Mouse (Mus musculus) cerebellum, postnatal 36 days (tissue): ENCODE measurements around the gene Chchd3.

ENCODE experiments used
- DNase-seq, 2 experiments: peaks; one replicate each; pipeline ENCODE4 v3.0.0; 2021 to 2022; ENCODE audit warnings: mixed read lengths in 2 of 2

The Chchd3 gene

GRCm38 (mm10) chr6:33002988-33003387 lies 57.1 kb downstream of the Chchd3 start:
- no peak for DNase-seq

GRCm38 (mm10) chr6:33001271-33001670 lies 58.8 kb downstream of the Chchd3 start:
- no peak for DNase-seq

DNA sequence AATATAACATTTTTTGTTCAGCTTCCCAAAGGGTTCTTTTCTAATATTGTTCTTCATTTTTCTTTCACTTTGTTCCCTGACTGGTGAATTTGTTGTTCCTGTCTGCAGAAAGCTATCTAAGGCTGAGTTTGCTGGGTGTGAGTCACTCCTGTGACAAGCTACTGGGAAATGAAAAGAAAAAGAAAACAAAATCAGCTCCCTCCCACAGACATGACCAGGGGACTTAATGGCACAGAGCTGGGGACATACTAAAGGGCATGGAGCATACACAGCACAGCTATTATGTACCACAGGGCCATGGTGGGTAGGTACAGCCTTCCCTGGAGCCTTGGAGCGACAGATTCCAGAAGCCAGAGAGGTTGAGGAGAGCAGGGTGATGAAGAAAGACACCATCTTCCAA lies 63.5 kb downstream of the Chchd3 start:
- no peak for DNase-seq

DNA sequence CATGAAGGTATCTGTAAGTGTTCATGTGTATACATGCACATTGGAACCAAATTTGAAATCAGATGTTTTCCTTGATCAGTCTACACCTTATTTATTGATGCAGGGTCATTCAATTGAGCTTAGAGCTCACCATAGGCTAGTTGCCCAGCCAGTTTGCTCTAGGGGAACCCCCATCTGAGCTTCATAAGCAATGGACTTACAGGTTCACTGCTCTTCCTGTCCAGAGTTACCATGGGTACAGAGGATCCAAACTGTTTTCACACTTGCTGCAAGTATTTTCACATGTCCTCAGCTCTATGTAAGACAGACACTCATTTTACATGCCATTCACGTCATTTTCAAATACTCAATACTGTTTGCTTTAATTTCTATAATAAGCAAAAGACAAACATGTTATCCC lies 66.2 kb downstream of the Chchd3 start:
- no peak for DNase-seq

- DNase-seq = no peak
Measured at GRCm38 (mm10) chr6:32990061-32990633, 69.9 kb downstream of the Chchd3 start.

- DNase-seq = no peak
Measured at GRCm38 (mm10) chr6:32988561-32988960, 71.5 kb downstream of the Chchd3 start.

- no peak for DNase-seq
Measured at GRCm38 (mm10) chr6:32983876-32984275, 76.2 kb downstream of the Chchd3 start.

DNA sequence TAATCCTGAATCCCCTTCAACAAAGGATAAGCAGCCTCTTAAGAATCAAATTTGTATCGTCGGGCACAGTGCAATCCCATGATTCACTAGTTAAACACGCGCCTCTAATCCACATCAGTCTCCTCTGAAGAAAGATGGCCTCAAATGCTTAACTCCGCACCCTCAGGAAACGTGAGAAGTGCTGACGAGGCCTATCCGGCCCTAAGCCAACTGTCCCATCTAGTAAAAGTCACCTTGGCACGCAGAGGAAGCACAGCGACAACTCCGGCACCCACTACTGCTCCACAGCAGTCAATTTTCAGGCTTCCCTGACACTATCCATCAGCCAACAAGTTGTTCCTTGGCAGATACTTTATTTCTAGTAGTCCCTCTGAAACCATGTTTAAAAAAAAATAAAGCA lies 78.8 kb downstream of the Chchd3 start:
- no peak for DNase-seq

- no peak for DNase-seq
Measured at GRCm38 (mm10) chr6:32978811-32979210, 81.2 kb downstream of the Chchd3 start.

- DNase-seq = no peak
Measured at GRCm38 (mm10) chr6:32971926-32972325, 88.1 kb downstream of the Chchd3 start.

- DNase-seq = no peak
Measured at GRCm38 (mm10) chr6:32968971-32969370, 91.1 kb downstream of the Chchd3 start.

DNA sequence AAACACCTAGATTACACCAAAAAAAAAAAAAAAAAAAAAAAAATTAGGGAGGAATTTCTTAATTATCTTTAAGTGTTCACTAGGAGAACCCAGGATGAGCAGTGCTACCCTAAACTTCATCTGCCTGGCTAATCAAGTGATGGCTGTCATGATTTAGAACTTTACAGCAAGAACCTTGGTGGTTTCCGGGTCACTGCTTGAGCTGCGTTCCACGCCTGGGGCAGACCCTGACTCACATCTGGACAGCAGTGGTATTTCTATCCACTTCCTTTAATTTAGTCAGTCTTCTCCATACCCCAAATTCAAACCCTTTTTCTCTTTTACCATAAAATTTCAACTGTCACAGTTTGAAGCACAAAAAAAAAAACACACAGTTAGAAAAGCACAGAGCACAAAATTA lies 98.0 kb downstream of the Chchd3 start:
- no peak for DNase-seq

GRCm38 (mm10) chr6:32961477-32961876 lies 98.6 kb downstream of the Chchd3 start:
- DNase-seq = no peak

DNA sequence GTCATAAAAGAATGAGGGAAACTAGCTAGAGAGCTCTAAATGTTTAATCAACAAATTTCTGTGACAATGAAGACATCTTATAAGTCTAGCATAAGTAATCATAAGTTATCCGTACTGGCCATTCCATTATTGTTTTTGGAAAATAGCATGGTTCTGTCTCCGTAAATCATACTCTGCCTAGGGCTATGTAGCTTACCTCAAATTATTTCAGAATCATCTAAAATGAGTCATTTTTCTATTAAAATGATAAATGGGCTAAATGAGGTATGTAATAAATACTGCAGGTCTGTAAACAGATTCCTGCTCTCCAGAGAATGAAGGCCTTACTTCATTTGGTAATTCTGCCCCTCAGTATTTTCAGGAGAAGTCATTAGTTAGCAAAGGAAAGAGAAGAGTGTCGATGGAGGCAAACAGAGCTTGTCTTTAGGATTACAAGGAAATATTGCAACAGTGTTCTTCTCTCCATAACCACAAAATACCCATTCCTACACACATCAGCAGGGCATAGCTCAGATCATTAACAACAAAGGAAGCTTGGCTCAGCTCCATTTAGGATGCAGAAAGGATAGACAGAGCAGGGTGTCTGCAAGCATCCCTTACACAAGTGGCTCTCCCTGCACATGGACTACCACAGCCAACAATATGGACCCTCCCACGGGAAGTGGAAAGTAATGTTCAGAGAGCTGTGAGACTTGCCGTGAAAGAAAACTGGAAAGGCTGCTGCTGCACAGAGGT lies 100.1 kb downstream of the Chchd3 start:
- no peak for DNase-seq

DNA sequence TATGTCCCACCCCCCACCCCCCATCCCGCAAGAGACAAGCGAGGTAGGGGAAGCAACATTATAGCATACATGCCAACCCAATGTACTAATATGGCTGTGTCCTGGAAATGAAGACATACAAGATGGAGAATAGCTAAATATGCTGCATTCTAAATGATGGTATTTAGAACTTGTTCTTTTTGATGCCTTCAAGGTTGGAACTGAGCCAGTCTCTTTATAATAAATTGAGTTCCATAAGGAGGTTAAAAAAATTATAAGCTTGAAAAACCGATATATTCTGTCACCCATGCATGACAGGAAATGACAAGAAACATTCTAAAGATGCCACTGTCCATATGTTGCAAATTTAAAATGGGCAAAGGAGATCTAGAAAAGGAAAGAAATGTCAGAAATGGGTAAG lies 104.6 kb downstream of the Chchd3 start:
- no peak for DNase-seq

- no peak for DNase-seq
Measured at GRCm38 (mm10) chr6:32950973-32951372, 109.1 kb downstream of the Chchd3 start.

- DNase-seq = no peak
Measured at GRCm38 (mm10) chr6:32949702-32950101, 110.4 kb downstream of the Chchd3 start.

DNA sequence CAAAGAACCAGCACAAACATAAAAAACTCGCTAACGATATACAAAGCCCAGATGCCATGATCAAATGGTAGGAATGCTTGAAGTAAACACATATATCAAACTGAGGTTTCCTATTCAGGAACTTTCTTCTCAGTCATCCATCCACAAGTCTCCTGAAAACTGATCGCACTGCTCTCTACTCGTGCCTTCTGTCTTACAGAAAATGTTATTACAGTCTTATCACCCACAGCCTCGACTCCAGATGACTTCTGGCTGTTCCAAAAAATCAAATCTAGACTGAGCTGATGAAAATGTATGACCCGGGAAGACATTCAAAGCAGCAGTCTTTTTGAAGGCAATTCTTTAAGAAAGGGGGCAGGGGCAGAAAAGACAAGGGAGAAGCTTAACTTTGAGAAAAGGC lies 112.8 kb downstream of the Chchd3 start:
- no peak for DNase-seq

- DNase-seq = no peak
Measured at GRCm38 (mm10) chr6:32944956-32945355, 115.1 kb downstream of the Chchd3 start.

DNA sequence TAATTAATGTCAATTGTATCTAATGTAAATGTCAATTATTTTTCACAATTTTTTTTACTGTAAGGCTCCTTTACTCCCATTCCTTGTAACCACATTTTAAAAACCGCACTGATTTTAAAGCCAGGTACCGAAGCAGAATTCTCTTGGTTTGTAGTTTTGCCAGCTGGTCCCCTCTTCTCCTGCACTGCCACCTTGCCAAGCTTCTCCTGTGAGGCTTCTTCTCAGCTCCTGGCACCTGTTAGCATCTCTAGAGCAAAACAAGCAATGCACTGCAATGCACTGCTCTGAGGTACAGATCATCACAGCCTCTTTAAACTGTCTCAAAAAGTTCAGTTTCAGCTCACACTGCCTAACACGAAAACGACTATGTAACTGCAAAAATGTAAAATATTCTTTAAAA lies 116.4 kb downstream of the Chchd3 start:
- peak; percentile 33 to 46 for DNase-seq

DNA sequence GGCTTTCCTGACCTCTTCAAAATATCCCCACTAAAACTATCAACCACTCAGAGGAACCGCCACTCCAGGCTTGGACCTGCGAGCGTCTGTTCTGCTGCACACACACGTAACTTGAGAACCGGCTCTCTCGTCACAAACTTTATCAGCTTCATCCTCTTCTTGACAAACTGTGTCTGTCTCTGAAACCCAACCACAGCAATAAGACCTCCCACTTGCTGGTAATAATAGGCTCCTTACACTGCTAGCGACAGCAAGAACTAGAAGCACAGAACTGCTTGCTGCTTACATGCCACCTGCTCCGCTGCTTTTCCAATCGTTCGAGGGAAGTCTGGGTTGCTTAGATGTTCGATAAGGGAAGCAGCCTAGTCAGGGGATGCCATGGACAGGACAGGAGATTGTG lies 119.8 kb downstream of the Chchd3 start:
- DNase-seq = no peak

GRCm38 (mm10) chr6:32937643-32938042 lies 122.4 kb downstream of the Chchd3 start:
- no peak for DNase-seq

DNA sequence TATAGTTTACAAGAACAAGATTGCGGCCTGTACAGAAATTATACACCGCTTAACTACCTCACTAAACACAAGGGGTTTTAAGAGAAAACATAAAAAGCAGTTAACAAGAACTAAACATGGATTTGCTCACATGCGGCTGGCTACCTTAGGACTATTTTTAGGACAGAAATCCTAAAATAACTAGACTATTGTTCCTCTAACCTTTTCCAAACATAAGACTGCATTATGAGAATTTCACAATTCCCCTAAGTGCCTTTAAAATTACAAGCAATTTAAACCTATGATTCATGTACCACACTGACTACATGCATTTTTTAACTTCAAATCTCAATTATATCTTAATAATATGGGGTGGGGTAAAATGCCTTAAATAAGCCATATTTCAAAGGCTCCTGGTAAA lies 123.3 kb downstream of the Chchd3 start:
- no peak for DNase-seq

DNA sequence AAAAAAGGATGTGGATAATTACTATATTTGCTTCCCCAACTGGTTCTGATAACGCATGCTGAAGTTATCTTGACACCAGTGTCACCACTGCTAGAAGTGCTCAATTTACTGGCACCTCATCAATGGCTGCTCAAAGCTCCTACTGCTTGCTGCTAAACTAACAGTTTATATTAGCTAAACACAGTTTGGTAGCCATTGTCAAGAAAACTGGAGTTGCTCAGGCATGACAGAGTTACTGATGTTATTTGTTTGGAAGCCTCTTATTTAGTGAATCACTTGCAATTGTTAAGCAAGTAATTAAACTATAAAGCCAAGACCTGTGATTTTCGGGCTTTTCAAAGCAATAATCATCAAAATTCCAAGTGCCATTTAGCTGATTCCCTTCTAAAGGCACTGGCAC lies 123.7 kb downstream of the Chchd3 start:
- no peak for DNase-seq

GRCm38 (mm10) chr6:32935576-32935975 lies 124.5 kb downstream of the Chchd3 start:
- DNase-seq = no peak
